Mouse (Mus musculus) spleen, adult 10 weeks (tissue): ENCODE measurements around the gene Lrrc45. TPM values are rescaled to one million over a fixed set of nuclear protein-coding genes. Genes with fewer than 3 reads are reported as not detected.

Experiments used
- polyA plus RNA-seq: library from polyadenylated mRNA; stranded (reverse); fragments of 350-450 nt; fragmentation: Illumina TruSeq; extraction: RNeasy Lipid Tissue Mini Kit (QIAGEN cat#74804); gene quantifications from one replicate; pipeline ENCODE4 v1.2.3, GENCODE M21; 2015; ENCODE audit warnings: low replicate concordance; ENCODE audit not compliant: insufficient read depth

Lrrc45 gene
- 10.3 TPM for polyA plus RNA-seq

GRCm38 (mm10) chr11:120713580-120714518 is at the start of gene Lrrc45, which contains the start of gene Cenpx:
Lrrc45 (plus strand) TSS chr11:120713925.
Cenpx (minus strand) TSS chr11:120713738.

GRCm38 (mm10) chr11:120672687-120673593 is 40.8 kb upstream of the Lrrc45 start, which contains the start of gene Aspscr1:
Aspscr1 (plus strand) TSS chr11:120672973.

GRCm38 (mm10) chr11:120721124-120722066 is 7.7 kb downstream of the Lrrc45 start, which contains the start of gene Rac3:
Rac3 (plus strand) TSS chr11:120721470.

DNA sequence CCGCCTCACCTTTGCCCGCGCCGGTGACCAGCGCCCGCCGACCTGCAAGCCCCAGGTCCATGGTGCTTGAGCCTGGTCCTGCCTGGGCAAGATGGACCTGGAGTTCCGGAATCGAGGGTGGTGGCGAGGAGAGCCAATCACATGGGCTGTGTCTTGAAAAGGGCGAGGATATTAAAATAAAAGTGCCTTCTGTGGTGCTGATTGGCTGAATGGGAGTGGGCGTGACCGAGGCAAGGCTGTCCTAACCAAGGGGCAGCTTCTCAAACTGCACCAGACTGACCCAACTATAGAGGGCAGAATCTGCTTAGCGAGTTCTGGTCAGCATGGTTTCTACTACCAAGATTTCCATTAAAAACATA is 13.4 kb downstream of the Lrrc45 start, which contains the start of gene Dcxr:
Gene Dcxr, minus strand, starts transcription at position 113 of the 359 bp plus-strand sequence.

DNA sequence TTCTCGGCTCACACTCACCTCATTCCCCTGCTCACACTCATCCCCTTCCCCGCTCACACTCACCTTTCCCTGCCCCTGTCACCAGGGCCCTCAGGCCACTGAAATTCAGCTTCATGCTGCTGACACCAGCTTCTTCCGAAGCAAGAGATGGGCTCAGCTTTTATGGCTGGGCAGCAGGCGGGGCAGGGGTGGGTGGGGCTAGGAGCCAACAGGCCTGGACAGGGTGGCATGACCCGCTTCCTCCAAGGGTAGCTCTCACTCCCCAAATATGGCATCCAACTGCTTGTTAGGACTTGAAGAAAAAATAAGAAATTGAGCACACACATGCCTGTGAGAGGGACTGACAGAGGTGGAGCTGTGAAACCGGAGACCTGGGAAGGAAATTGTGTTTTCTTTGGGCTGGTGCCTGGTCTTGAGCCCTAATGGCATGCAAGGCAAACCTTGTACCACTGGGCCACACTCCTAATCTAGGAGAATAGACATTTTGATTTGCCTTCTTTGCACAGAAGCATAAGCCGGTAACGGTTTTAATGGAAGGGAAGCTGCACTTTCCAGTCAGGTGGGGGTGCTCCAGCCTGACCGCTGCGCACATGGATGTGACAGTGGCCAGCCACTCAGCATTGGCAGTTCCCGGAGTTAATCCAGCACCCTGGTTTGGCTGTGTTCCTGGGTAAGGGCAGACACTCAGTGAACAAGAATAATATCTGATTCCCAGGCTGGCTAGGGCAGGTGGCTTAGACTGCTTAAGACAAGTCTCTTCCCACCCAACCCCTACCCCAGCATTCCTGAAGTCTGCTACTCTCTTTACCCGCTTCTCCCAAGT is 18.3 kb downstream of the Lrrc45 start, which contains the start of gene Cbr2:
Gene Cbr2, minus strand, starts transcription at position 257 of the 823 bp plus-strand sequence.

DNA sequence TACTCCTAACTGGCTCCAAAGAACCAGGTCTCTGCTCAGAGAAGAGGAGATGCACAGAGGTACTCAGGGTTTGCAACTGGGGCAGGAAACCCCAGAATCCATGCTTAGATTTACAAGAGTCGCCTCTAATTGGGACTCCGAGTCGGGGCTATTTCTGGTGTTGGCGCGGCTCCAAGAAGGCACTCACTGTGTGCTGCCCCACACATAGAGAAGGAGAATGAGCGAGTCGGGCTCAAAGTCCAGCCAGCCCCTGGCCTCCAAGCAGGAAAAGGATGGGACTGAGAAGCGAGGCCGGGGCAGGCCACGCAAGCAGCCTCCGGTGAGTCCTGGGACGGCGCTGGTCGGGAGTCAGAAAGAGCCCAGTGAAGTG is 48.9 kb downstream of the Lrrc45 start, which contains the start of gene Hmga1b:
Gene Hmga1b, plus strand, starts transcription at position 123 of the 370 bp plus-strand sequence.

Other genes starting within 250 kb of the Lrrc45 start
- 23.9 TPM for gene Arl16, start 246.3 kb upstream of the Lrrc45 start, polyA plus RNA-seq
- 16.3 TPM for gene Mrpl12, start 229.3 kb upstream of the Lrrc45 start, polyA plus RNA-seq
- gene Slc25a10, start 222.1 kb upstream of the Lrrc45 start, polyA plus RNA-seq = 4.4 TPM
- not detected for gene Gcgr, start 183.2 kb upstream of the Lrrc45 start, polyA plus RNA-seq
- 25.6 TPM for gene Mcrip1, start 164.2 kb upstream of the Lrrc45 start, polyA plus RNA-seq
- gene Ppp1r27, start 162.8 kb upstream of the Lrrc45 start, polyA plus RNA-seq = not detected
- gene P4hb, start 140.7 kb upstream of the Lrrc45 start, polyA plus RNA-seq = 169 TPM
- 169 TPM for gene Arhgdia, start 132.3 kb upstream of the Lrrc45 start, polyA plus RNA-seq
- gene Alyref, start 115.6 kb upstream of the Lrrc45 start, polyA plus RNA-seq = 65.0 TPM
- 30.2 TPM for gene Anapc11, start 115.5 kb upstream of the Lrrc45 start, polyA plus RNA-seq
- gene Npb, start 105.4 kb upstream of the Lrrc45 start, polyA plus RNA-seq = not detected
- gene Pcyt2, start 96.0 kb upstream of the Lrrc45 start, polyA plus RNA-seq = 42.1 TPM
- 70.1 TPM for gene Sirt7, start 88.7 kb upstream of the Lrrc45 start, polyA plus RNA-seq
- gene Mafg, start 80.3 kb upstream of the Lrrc45 start, polyA plus RNA-seq = 22.5 TPM
- 1.8 TPM for gene Pycr1, start 70.2 kb upstream of the Lrrc45 start, polyA plus RNA-seq
- gene Myadml2, start 65.8 kb upstream of the Lrrc45 start, polyA plus RNA-seq = 0.73 TPM
- not detected for gene Notum, start 52.8 kb upstream of the Lrrc45 start, polyA plus RNA-seq
- gene Aspscr1, start 41.0 kb upstream of the Lrrc45 start, polyA plus RNA-seq = 22.3 TPM
- gene Cenpx, start 187 bp upstream of the Lrrc45 start, polyA plus RNA-seq = 28.0 TPM
- gene Rac3, start 7.5 kb downstream of the Lrrc45 start, polyA plus RNA-seq = 1.2 TPM
- 7.8 TPM for gene Dcxr, start 13.4 kb downstream of the Lrrc45 start, polyA plus RNA-seq
- gene Cbr2, start 18.2 kb downstream of the Lrrc45 start, polyA plus RNA-seq = 1.7 TPM
- 0.40 TPM for gene Hmga1b, start 48.9 kb downstream of the Lrrc45 start, polyA plus RNA-seq
- 9.5 TPM for gene Rfng, start 70.3 kb downstream of the Lrrc45 start, polyA plus RNA-seq
- 50.2 TPM for gene Gps1, start 70.3 kb downstream of the Lrrc45 start, polyA plus RNA-seq
- 29.3 TPM for gene Dus1l, start 82.5 kb downstream of the Lrrc45 start, polyA plus RNA-seq
- gene Fasn, start 110.6 kb downstream of the Lrrc45 start, polyA plus RNA-seq = 6.7 TPM
- 0.43 TPM for gene Ccdc57, start 218.9 kb downstream of the Lrrc45 start, polyA plus RNA-seq
- 2.0 TPM for gene Slc16a3, start 234.6 kb downstream of the Lrrc45 start, polyA plus RNA-seq